Mouse (Mus musculus) spleen, adult 2 months (tissue): ENCODE data around the gene Zbp1. TPM values are rescaled to one million over a fixed set of nuclear protein-coding genes. Genes with fewer than 3 reads are reported as not detected.

ENCODE experiments used
- DNase-seq, 2 experiments: peaks; one replicate each; pipeline versions ENCODE4 v3.0.0 to v3.0.0-alpha.2; 2012 to 2021; ENCODE audit warnings: low spot score in 2 of 2, low read depth in 1 of 2
- H3K27ac ChIP-seq: fragments of 200-500 bp; 2 replicates; pipeline ENCODE4 v1.5.1; 2012; ENCODE audit warnings: low read length, inconsistent platforms; ENCODE audit not compliant: insufficient read depth
- H3K27me3 ChIP-seq: fragments of 200-500 bp; 2 replicates; pipeline ENCODE4 v1.6.1; 2012; ENCODE audit warnings: mild to moderate bottlenecking, moderate library complexity, low read length, inconsistent platforms; ENCODE audit not compliant: control insufficient read depth, insufficient read depth
- H3K36me3 ChIP-seq: fragments of 200-500 bp; 2 replicates; pipeline ENCODE4 v1.6.1; 2012; ENCODE audit warnings: mild to moderate bottlenecking, low read length, inconsistent platforms; ENCODE audit not compliant: control insufficient read depth, insufficient read depth
- H3K4me1 ChIP-seq: fragments of 200-500 bp; 2 replicates; pipeline ENCODE4 v1.6.1; 2011; ENCODE audit warnings: inconsistent platforms; ENCODE audit not compliant: control insufficient read depth, insufficient read depth, insufficient read length
- H3K4me3 ChIP-seq: fragments of 200-500 bp; 2 replicates; pipeline ENCODE4 v1.5.1; 2011; ENCODE audit warnings: mild to moderate bottlenecking, inconsistent platforms; ENCODE audit not compliant: insufficient read depth, insufficient read length; ENCODE audit errors: extremely low read depth
- CTCF ChIP-seq: fragments of 200-500 bp; IDR thresholded peaks from 2 replicates; pipeline ENCODE4 v1.5.1; 2011; ENCODE audit warnings: mild to moderate bottlenecking, inconsistent platforms; ENCODE audit not compliant: insufficient read depth, insufficient read length, insufficient replicate concordance; ENCODE audit errors: extremely low read depth
- POLR2A ChIP-seq: fragments of 200-500 bp; IDR thresholded peaks from 2 replicates; pipeline ENCODE4 v1.6.1; 2011; ENCODE audit warnings: low read depth, low read length, inconsistent platforms
- WGBS: fragments of 180-500 bp; shearing (Covaris S2); methylation state at CpG from one replicate; pipeline ENCODE4 v1.1.7; 2018; 5-methylcytosine and 5-hydroxymethylcytosine counted together
- polyA plus RNA-seq: library from polyadenylated mRNA; depleted of rRNA; stranded (reverse); fragments of >200 nt; gene quantifications from 2 replicates; pipeline ENCODE4 v1.2.3, GENCODE M21; 2012

Zbp1 gene
- polyA plus RNA-seq, 1 experiment = 19.6 TPM

DNA sequence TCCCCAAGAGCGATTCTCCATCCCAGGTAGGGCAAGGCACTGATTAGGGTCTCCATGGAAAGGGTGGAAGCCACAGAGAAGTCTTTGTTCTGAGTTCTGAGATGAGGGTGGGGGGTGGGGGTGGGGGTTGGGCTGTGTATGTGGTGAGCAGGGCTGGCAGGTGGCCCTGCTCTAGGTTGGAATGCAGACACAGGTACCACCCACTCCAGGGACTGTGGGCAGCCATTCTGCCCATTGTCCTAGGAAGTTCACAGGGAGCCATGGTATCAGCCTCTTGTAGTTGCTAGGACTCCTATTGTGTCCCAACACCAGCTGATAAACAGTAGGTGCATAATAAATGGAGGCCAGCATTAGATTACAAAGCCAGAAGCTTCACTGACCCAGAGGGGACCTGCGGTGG lies 28.5 kb upstream of the Zbp1 start:
- Histone ChIP-seq H3K4me1 (no peaks in the 10 kb centered on the region; the same call in 1 of the 2 replicates), H3K27me3 (no peaks in the 10 kb centered on the region), H3K27ac (no peak overlapping the region), H3K4me3 (no peak overlapping the region), H3K36me3 (no peaks in the 10 kb centered on the region)
- TF ChIP-seq POLR2A (no peak), CTCF (no peak)
- 72% methylated on average over 2 of the region's 2 CpGs for WGBS
- DNase-seq = no peak

DNA sequence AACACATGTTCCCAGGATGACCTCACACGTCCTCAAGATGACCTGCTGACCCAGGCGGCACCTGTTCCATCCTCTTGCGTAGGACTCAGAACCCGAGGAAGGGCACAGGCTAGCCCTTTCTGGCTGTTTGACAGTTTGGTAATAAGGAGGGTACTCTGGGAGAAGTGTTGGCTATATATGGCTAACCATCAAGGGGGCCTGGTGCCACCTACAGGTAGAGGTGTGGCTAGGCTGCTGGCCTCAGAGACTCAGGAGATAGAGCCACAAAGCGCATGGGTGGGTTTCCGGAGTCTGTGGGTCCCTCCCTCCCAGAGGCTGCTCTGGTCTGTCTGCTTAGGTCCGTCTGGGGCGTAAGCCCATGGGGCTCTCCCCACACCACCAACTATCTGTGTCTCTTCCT lies 28.0 kb upstream of the Zbp1 start:
- H3K27me3 ChIP-seq = no peaks in the 10 kb centered on the region
- no peak overlapping the region for H3K4me3 ChIP-seq
- TF ChIP-seq CTCF (no peak; the same call in 1 of the 2 replicates), POLR2A (no peak)
- H3K4me1 ChIP-seq = no peaks in the 10 kb centered on the region; the same call in 1 of the 2 replicates
- no peak for DNase-seq
- H3K27ac ChIP-seq = no peak overlapping the region
- 70% methylated on average over 8 of the region's 8 CpGs for WGBS
- H3K36me3 ChIP-seq = no peaks in the 10 kb centered on the region

DNA sequence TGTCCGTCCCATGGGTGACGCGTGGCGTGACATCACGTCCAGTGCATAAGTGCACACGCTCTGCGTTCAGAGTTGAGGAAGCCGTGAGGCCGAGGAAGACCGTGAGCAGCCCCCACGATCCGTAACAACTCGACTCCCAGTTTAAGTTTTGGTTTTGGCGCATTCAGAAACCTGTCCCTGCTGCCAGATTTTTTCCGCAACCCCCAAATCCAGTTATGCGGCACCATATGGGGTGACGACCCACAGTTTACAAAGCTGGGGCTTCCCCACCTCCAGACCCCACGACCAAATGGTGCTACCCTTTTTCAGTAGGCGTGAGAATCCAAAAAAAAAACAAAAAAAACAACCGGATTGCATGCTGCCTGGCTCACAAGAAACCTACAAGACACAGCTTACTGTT lies 26.5 kb upstream of the Zbp1 start:
- no peak for DNase-seq
- Histone ChIP-seq H3K27ac (no peak overlapping the region), H3K4me1 (no peaks in the 10 kb centered on the region; the same call in 1 of the 2 replicates), H3K4me3 (no peak overlapping the region), H3K27me3 (no peaks in the 10 kb centered on the region), H3K36me3 (no peaks in the 10 kb centered on the region)
- TF ChIP-seq CTCF (no peak), POLR2A (no peak)
- WGBS = 93% methylated on average over 20 of the region's 20 CpGs

DNA sequence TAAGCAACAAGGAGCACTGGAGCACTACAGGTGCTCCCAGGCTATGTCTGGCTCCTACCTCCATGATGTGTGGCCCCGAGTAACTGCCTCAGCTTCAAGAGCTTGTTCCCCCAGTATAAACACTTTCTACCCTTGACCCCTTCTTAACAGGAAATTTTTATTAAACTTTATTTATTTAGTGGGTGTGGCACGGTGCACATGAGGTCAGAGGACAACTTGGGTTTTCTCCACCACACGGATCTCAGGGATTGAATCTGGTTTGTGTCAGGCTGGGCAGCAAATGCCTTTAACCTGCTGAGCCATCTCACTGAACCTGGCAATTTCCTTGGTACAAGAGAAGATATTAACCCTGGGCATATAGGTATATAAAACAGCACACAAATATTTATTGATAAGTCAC lies 25.4 kb upstream of the Zbp1 start:
- 74% methylated on average over 3 of the region's 3 CpGs for WGBS
- H3K4me1 ChIP-seq = no peaks in the 10 kb centered on the region; the same call in 1 of the 2 replicates
- H3K27me3 ChIP-seq = no peaks in the 10 kb centered on the region
- H3K27ac ChIP-seq = no peak overlapping the region
- TF ChIP-seq POLR2A (no peak), CTCF (no peak)
- H3K36me3 ChIP-seq = no peaks in the 10 kb centered on the region
- no peak for DNase-seq
- no peak overlapping the region for H3K4me3 ChIP-seq

DNA sequence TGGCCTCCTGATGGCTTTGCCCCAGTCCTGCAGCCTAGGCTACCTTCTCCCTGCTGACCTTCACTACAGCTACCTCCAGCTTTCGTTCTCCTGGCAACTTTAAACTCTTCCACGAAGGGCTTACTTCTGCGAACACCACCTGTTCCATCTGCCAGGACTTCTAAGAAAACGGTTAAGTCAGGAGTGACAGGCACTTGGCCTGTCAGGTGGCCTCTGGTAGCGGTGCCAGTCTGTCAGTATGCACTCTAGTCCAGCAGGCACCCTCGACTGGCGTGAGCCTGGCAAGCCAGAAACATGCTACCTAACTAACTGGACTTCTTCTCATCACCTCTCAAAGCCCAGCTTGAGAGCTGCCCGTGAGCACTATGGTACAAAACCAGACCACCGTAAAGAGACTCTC lies 24.9 kb upstream of the Zbp1 start:
- no peak overlapping the region for H3K27ac ChIP-seq
- no peak overlapping the region for H3K4me3 ChIP-seq
- no peak for TF ChIP-seq CTCF
- TF ChIP-seq POLR2A = no peak
- 53% methylated on average over 9 of the region's 9 CpGs for WGBS
- H3K4me1 ChIP-seq = no peaks in the 10 kb centered on the region; the same call in 1 of the 2 replicates
- DNase-seq = no peak
- no peaks in the 10 kb centered on the region for H3K27me3 ChIP-seq
- H3K36me3 ChIP-seq = no peaks in the 10 kb centered on the region

DNA sequence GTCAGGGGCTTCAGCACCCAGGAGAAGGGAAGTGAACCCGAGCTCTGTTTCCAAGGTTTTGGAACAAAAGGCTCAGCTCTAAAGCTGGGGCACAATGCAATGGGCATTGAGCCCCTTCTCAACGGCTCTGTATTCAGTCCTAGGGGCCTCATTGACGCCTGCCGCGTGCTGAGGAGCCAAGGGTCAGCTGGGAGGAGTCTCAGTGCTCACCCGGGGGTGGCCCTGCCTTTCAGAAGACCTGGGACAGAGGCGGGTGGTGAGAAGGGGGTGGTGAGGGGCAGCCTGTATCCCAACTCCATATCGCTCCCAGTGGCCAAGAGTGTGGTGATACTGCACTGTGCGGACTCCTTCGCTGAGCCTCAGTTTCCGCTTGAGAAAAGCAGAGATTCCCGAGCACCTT lies 24.2 kb upstream of the Zbp1 start:
- Histone ChIP-seq H3K36me3 (no peaks in the 10 kb centered on the region), H3K4me3 (no peak overlapping the region), H3K27ac (no peak overlapping the region), H3K4me1 (no peaks in the 10 kb centered on the region; the same call in 1 of the 2 replicates), H3K27me3 (no peaks in the 10 kb centered on the region)
- TF ChIP-seq CTCF (no peak), POLR2A (no peak)
- WGBS = 86% methylated on average over 12 of the region's 12 CpGs
- no peak for DNase-seq

DNA sequence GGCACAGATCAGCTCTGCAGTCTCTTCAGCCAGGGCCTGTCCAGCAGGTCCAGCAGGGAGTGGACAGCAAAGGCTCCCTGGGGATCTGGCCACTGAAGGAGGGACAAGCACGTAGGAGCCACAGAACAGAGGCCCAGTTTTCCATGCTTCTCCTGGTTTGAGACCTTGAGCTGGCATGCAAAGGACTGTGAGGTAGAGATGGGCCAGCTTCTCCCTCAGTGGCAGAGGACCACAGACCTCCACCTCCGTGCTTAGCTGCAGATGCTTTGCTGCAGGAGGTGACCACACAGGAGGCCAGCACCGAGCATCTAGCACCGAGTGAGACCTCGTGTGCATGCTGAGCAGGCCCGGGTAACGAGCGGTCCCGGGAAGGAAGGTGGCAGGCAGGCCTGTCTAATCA lies 22.0 kb upstream of the Zbp1 start:
- H3K27me3 ChIP-seq = no peaks in the 10 kb centered on the region
- H3K27ac ChIP-seq = no peak overlapping the region
- 94% methylated on average over 9 of the region's 9 CpGs for WGBS
- no peaks in the 10 kb centered on the region for H3K36me3 ChIP-seq
- no peak for DNase-seq
- H3K4me1 ChIP-seq = peaks cover 3% of the 10 kb centered on the region; the same call in 1 of the 2 replicates
- H3K4me3 ChIP-seq = no peak overlapping the region
- no peak for TF ChIP-seq POLR2A
- no peak for TF ChIP-seq CTCF
